Mouse (Mus musculus): ENCODE measurements around the gene Vmn2r13.
"Not testable (repeated sequence)": the region's sequence is repeated elsewhere in the genome, so short reads cannot be mapped to it uniquely, and the experiment has no call there.

The Vmn2r13 gene

GRCm38 (mm10) chr5:109192099-109192498 is at the start of gene Vmn2r13:
Vmn2r13 (minus strand) TSS chr5:109192199.
- not testable (repeated sequence) for DNase-seq (ENCODE audit: low spot score in 2 of 2)

- DNase-seq (ENCODE audit: low spot score in 2 of 2): no peak
Observed at GRCm38 (mm10) chr5:109224608-109225007, 32.6 kb upstream of the Vmn2r13 start, which contains the start of gene Vmn2r14. Vmn2r14 (minus strand) TSS chr5:109224708.

- not testable (repeated sequence) for DNase-seq (ENCODE audit: low spot score in 2 of 2)
Observed at GRCm38 (mm10) chr5:109166851-109167250, 25.1 kb downstream of the Vmn2r13 start.

DNA sequence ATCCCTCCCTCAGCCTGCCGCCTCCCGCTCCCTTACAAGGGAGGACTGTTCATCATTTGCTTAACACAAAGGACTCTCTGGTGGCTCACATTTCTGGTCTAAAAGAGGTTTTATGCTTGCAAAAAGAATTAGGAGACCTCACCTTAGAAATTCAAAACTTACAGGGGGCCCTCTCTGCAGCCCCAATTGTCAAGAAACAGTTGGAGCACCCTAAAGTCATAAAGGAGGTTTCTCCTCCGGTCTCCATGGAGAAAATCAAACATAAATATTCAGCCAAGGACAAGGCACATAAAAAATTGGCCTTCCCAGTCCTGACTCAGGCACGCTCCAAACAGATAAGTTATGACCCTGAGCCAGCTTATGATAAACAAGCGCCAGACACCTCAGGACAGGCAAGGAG is 31.9 kb downstream of the Vmn2r13 start:
- DNase-seq (ENCODE audit: low spot score in 2 of 2): no peak

GRCm38 (mm10) chr5:109159576-109159975 is 32.4 kb downstream of the Vmn2r13 start:
- not testable (repeated sequence) for DNase-seq (ENCODE audit: low spot score in 2 of 2)

GRCm38 (mm10) chr5:109158488-109159485 is 33.2 kb downstream of the Vmn2r13 start:
- DNase-seq (ENCODE audit: low spot score in 2 of 2): not testable (repeated sequence)

DNA sequence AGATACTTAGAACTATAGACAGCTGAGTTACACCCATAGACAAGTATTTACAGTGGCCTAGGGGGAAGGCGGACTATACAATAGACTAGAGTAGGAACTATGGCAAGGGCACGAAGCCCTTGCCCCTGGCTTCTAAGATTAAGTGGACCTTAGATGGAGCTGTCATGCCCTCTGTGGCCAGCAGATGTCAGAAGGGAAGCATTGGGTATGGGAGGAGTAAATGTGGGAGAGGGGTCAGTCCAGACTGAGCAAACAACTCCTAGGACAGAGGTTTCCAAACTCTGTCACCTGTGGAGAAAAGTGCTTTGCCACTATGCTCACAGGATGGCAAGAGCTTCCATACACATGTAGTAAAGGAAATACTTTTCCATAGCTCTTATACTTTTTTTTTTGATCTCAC is 52.5 kb downstream of the Vmn2r13 start:
- no peak for DNase-seq (ENCODE audit: low spot score in 2 of 2)

- no peak for DNase-seq (ENCODE audit: low spot score in 2 of 2)
Observed at GRCm38 (mm10) chr5:109136731-109137130, 55.3 kb downstream of the Vmn2r13 start.
